Mouse (Mus musculus) megakaryocyte, embryonic 14.5 days (primary cell): ENCODE results near the gene Farp1.

Experiments
- FLI1 ChIP-seq: IDR thresholded peaks from 2 replicates; pipeline ENCODE4 v1.6.1; 2012; ENCODE audit warnings: low read length, inconsistent platforms, mixed read lengths
- GATA1 ChIP-seq: IDR thresholded peaks from 3 replicates; pipeline ENCODE4 v1.6.1; 2012; ENCODE audit warnings: mixed read lengths, low read length, inconsistent platforms, borderline replicate concordance

GRCm38 (mm10) chr14:121022403-121022802 lies 12.6 kb upstream of the Farp1 start:
- TF ChIP-seq FLI1 (no peak), GATA1 (no peak)
